Mouse (Mus musculus): ENCODE measurements around the gene Gm17324.
"Not testable (repeated sequence)": the region's sequence is repeated elsewhere in the genome, so short reads cannot be mapped to it uniquely, and the experiment has no call there.

Gm17324 gene

GRCm38 (mm10) chr9:78447973-78448873 lies at the start of gene Gm17324, which contains the start of gene Mto1:
Gene Gm17324 (minus strand): TSS chr9:78448786.
Gene Mto1 (plus strand): TSS chr9:78448208.
- peak; percentile 90 for DNase-seq (ENCODE audit: low spot score)

- no peak for DNase-seq (ENCODE audit: low spot score)
Measured at GRCm38 (mm10) chr9:78493171-78493570, 44.6 kb upstream of the Gm17324 start.

- no peak for DNase-seq (ENCODE audit: low spot score)
Measured at GRCm38 (mm10) chr9:78492254-78492653, 43.7 kb upstream of the Gm17324 start.

DNA sequence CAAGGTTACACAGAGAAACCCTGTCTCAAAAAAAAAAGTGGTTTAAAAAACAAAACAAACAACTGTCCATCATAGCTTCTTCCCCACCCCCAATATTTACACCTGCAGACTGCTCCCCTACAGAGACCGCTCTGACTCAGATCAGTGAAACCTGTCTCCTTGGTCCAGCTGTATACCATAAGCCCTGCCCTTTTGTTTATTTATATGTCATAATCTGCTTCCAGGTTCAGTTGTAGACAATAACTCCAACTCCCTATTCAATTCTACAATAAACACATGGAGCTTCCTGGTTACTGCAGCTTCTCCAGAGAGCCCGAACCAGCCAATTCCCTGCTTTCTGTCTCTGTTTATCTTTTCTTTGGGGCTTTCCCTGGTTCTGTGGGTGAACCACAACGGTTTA lies 42.6 kb upstream of the Gm17324 start:
- DNase-seq (ENCODE audit: low spot score) = no peak

- DNase-seq (ENCODE audit: low spot score) = peak; percentile 47
Measured at GRCm38 (mm10) chr9:78488890-78489420, 40.4 kb upstream of the Gm17324 start, which contains the start of gene Eef1a1. Gene Eef1a1 (minus strand): TSS chr9:78489151.

DNA sequence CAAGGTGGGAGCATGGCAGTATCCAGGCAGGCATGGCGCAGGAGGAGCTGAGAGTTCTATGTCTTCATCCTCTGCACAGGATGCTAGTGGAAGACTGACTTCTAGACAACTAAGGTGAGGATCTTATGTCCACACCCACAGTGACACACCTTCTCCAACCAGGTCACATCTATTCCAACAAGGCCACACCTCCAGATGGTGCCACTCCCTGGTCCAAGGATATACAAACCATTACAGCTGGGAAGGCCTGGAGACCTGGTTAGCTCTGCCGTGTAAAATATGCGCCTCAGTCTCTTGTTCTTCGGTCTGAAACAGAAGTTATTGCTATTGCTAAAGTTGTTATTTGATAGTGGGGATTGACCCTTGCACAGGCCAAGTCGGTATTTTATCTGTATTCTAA lies 39.4 kb upstream of the Gm17324 start:
- DNase-seq (ENCODE audit: low spot score) = not testable (repeated sequence)

GRCm38 (mm10) chr9:78484660-78485059 lies 36.1 kb upstream of the Gm17324 start:
- no peak for DNase-seq (ENCODE audit: low spot score)

DNA sequence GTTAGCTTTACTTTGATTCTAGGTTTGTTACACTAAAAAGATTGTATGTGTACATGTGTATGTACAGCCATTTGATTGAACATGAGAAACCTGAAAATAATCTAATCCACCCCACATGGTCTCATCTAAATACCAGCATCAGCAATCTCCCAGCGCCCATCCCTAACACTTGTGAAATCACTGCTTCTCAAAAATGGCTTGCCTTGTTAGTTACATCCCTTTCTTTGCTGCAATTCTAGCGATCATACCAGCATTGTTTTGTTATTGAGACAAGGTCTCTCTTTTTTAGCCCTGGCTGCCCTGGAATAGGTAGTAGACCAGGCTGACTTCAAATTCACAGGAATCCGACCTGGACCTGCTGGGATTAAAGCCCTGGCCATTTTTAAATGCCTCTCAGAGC lies 33.8 kb upstream of the Gm17324 start:
- DNase-seq (ENCODE audit: low spot score) = no peak

DNA sequence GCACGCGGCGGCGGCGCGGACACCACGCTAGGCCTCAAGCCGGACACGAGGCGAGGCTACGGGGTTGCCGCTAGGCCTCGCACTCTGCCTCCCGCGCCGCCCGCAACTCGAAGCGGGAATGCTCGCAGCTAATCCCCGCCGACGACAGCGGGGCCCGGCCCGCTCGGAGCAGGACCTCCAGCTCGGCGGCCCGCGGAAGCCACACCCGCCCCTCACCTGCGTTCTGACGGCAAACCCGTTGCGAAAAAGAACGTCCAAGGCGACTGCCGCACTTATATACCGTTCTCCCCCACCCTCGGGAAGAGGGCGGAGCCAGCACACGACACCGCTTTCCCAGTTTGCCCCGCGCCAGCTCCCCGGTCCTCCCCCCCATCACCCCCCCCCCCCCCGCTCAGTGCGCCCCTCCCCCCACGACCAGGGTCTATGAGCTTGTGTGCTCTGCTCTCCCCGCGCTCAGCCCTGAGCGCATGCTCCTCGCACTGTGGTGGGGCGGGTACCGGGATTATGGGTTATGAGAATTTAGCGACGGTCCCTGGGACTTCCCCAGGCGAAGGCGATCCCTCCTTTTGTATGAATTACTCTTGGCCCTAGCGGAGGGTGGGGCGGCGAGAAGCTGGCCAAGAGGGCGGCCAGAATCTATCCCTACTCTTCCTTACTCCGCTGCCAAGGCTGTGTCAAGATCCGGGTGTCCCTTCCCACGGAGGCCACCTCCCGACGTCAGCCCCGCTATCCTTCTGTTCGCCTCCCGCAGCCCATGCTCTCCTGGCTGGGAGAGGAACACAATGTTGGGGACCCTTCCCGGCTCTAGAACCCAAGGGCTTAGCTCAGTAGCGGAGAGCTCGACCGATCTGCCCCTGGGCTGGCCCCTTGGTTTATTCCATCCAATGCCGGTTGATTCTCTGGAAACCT lies 33.1 kb upstream of the Gm17324 start:
- peak; percentile 97 for DNase-seq (ENCODE audit: low spot score)

- DNase-seq (ENCODE audit: low spot score) = peak; percentile 84
Measured at GRCm38 (mm10) chr9:78480706-78481358, 32.2 kb upstream of the Gm17324 start.

DNA sequence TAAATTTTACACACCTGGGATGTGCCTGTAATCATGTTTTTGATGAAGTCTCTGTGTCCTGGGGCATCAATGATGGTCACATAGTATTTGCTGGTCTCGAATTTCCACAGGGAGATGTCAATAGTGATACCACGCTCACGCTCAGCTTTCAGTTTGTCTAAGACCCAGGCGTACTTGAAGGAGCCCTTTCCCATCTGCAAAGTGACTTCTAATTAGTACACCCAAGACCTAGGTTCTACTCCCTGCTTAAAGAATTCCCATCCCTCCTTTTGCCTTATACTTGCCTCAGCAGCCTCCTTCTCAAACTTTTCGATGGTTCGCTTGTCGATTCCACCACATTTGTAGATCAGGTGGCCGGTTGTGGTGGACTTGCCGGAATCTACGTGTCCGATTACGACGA lies 31.6 kb upstream of the Gm17324 start:
- DNase-seq (ENCODE audit: low spot score) = not testable (repeated sequence)

DNA sequence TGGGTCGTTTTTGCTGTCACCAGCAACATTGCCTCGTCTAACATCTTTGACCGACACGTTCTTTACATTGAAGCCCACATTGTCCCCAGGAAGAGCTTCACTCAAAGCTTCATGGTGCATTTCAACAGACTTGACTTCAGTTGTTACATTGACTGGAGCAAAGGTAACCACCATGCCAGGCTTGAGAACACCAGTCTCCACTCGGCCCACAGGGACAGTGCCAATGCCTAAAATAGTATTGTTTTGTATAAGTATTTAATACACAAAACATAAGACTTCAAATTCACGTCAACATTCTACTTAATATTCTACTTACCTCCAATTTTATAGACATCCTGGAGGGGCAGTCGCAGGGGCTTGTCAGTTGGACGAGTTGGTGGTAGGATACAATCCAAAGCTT lies 30.7 kb upstream of the Gm17324 start:
- DNase-seq (ENCODE audit: low spot score) = not testable (repeated sequence)

- not testable (repeated sequence) for DNase-seq (ENCODE audit: low spot score)
Measured at GRCm38 (mm10) chr9:78478009-78478605, 29.5 kb upstream of the Gm17324 start.

DNA sequence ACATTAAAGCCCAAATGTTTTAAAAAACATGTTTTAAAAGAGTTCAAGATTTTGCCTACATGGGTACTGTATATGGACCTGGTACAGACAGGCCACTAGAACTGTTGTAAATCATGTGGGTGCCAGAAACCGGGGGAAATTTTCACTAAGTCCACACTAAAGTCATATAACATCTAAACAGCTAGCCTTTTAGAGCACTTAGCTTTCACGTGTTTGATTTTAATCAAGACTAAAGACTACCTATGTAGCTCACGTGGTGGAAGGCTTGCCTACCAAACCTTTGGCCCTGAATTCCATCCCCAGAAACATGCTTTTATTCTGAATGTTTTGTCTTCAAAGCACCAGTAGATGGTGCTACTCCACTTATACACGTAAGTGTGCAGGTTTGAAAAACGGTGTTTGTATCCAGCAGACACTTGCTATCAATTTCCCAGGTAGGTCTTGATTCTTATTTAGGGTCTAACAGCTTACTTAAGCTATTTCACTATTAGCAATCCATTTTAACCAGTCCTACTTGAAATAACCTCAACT lies 28.5 kb upstream of the Gm17324 start:
- no peak for DNase-seq (ENCODE audit: low spot score)

GRCm38 (mm10) chr9:78476531-78477020 lies 28.0 kb upstream of the Gm17324 start:
- DNase-seq (ENCODE audit: low spot score) = peak; percentile 51

DNA sequence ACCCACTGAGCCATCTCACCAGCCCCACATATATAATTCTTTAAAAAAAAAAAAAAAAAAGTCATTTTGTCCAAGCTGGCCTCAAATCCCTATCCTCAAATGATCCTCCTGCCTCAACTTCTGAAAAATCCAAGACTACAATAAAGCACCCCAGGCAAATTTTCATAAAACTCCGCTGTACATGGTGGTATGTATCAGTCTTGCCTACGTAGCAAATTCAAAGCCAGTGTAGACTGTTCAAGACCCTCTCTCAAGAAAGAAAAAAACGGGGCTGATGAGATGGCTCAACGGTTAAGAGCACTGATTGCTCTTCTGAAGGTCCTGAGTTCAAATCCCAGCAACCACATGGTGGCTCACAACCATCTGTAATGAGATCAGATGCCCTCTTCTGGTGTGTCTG lies 27.3 kb upstream of the Gm17324 start:
- no peak for DNase-seq (ENCODE audit: low spot score)

DNA sequence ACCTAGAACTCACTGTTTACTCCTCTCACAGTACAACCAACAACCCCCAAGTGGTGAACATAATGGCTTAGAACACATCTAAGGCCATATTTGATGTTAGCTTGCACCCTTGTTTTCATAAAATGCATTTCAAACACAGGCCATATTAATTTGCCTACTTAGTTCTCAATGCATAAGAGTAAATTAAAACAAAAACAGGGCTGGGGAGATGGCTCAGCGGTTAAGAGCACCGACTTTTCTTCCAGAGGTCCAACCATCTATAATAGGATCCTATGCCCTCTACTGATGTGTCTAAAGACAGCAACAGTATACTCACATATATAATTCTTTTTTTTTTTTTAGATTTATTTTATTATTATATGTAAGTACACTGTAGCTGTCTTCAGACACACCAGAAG lies 26.8 kb upstream of the Gm17324 start:
- DNase-seq (ENCODE audit: low spot score) = no peak

- DNase-seq (ENCODE audit: low spot score) = no peak
Measured at GRCm38 (mm10) chr9:78474771-78475382, 26.3 kb upstream of the Gm17324 start.

DNA sequence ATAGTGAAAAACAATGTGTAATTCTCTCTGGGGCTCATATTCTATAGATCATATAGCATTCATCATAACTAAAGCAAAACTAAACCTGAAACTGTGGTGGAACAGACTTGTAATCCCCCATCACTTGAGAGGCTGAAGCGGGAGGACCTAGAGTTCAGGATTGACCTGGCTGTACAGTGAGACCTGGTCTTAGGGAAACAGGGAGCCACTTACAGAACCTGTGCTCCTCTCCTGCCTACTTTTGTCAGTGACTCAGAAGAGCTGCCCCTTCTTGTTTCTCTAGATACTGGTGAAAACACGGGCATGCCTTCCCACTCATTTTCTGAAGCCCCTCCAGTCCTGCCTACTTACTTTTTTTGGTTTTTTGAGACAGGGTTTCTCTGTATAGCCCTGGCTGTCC lies 25.7 kb upstream of the Gm17324 start:
- no peak for DNase-seq (ENCODE audit: low spot score)

- no peak for DNase-seq (ENCODE audit: low spot score)
Measured at GRCm38 (mm10) chr9:78473588-78473987, 25.0 kb upstream of the Gm17324 start.

DNA sequence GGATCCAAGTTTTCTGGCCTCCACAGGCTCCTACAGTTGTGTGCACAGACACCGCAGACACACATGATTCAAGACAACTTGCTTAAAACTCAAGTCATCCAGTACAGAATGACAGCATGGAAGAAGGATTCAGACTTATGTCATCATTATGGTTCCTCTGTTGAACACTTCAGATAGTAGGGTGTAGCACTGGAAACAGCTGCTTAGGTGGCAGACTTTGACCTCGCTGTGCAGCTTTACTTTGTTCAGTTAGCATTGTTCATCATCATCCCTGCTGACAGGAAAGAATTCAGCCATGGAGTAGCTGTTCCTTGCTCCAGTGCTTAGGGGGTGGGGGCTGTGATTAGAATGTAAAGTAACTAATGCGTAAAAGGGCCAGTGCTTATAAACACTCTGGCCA lies 17.1 kb upstream of the Gm17324 start:
- DNase-seq (ENCODE audit: low spot score) = no peak

Data from testis, postnatal 14 days (tissue).